Mouse (Mus musculus) cerebellum, adult 2 months (tissue): ENCODE results near the gene Foxp1.

Source experiments
- CTCF ChIP-seq: fragments of 200-500 bp; IDR thresholded peaks from 2 replicates; pipeline ENCODE4 v1.5.1; 2011; ENCODE audit warnings: low read depth, mild to moderate bottlenecking, control low read depth, low read length, moderate library complexity, borderline replicate concordance; ENCODE audit not compliant: insufficient read depth
- POLR2A ChIP-seq: fragments of 200-500 bp; IDR thresholded peaks from 2 replicates; pipeline ENCODE4 v1.6.1; 2011; ENCODE audit warnings: low read length, control low read depth, borderline replicate concordance; ENCODE audit not compliant: insufficient read depth

- TF ChIP-seq CTCF, result no peak
- no peak for TF ChIP-seq POLR2A
These were observed 621.3 kb downstream of the Foxp1 start for GRCm38 (mm10) chr6:98901259-98901658.
